Mouse (Mus musculus): ENCODE measurements around the gene Fitm2. TPM values are rescaled to one million over a fixed set of nuclear protein-coding genes. Genes with fewer than 3 reads are reported as not detected.
A peak's percentile ranks its signal among the peaks of the same experiment; 100 is the strongest.

The Fitm2 gene
- polyA plus RNA-seq, 1 experiment from 2014 or later = 7.0 TPM

DNA sequence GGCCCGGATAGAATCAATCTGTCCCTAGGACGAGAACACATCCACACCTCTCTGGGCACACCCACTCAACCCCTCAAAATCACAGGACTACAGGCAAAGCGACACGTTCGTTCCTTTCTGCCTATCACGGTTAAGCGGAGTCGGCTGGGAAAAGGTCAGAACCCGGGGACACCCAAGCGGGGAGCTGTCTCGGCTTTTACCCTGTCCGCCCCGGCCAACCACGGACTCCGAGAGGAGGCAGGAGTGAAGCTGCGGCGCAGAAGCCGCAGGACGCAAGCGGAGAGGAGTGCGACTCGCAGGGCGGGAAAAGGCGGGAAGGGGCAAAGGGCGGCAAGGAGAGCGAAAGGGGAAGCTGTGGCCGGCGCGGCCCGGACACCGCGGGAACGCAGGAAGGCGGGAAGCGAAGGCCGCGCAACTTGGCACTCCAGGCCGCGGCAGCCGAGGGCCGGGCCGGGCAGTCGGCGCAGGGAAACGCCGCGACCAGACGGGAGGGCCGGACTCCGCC is 53.5 kb downstream of the Fitm2 start:
- H3K27ac ChIP-seq = peak overlapping the region; percentile 90
- peak overlapping the region; percentile 84 for H3K4me2 ChIP-seq
- no peaks in the 10 kb centered on the region for H3K27me3 ChIP-seq (replicated peaks)
- peak; percentile 60 for ATAC-seq
- under 1% methylated on average over 45 of the region's 50 CpGs for WGBS (ENCODE audit: insufficient replicate concordance)
- no peaks in the 10 kb centered on the region for H3K9me3 ChIP-seq (replicated peaks)
- peaks cover 22% of the 10 kb centered on the region for H3K36me3 ChIP-seq
- H3K4me1 ChIP-seq = peaks cover 47% of the 10 kb centered on the region
- H3K9ac ChIP-seq = peak overlapping the region; percentile 87
- H3K4me3 ChIP-seq = peak overlapping the region; percentile 86

DNA sequence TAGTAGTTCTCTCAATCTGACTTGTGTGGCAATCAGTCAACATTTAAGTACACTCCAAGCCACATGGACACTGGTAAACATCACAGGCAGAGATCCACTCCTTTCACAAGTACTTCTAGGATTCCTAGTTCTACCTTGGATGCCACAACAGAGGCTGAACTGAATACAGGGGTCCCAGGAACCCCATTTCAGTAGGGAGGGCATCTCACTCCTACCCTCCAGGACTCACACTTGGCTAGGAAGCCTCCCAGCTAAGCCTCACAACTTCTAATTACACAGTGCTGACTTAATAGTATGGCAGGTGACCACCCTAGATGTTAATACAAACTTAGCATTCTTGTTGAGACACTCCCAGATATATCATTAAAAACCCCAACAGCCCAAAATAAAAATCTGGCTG is 54.6 kb downstream of the Fitm2 start:
- Histone ChIP-seq H3K4me2 (peak overlapping the region; percentile 84), H3K27me3 (replicated peaks) (no peaks in the 10 kb centered on the region), H3K9ac (peak overlapping the region; percentile 87), H3K4me1 (peaks cover 42% of the 10 kb centered on the region), H3K9me3 (replicated peaks) (no peaks in the 10 kb centered on the region), H3K4me3 (peak overlapping the region; percentile 86), H3K27ac (no peak overlapping the region), H3K36me3 (peaks cover 23% of the 10 kb centered on the region)
- ATAC-seq = no peak

DNA sequence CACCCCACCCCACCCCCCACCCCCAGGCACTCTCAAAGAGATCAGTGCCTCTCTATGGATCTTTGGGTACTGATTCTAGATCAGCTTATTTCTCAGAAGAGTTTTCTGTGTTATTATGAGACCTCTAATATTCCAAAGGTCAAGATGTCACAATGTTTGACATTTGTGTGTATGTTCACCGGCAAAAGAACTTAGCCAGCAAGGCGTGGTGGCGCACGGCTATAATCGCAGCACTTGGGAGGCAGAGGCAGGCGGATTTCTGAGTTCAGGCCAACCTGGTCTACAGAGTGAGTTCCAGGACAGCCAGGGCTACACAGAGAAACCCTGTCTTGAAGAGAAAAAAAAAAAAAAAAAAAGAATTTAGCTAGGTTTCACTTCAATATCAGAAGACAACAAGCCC is 55.4 kb downstream of the Fitm2 start:
- no peak overlapping the region for H3K27ac ChIP-seq
- H3K4me1 ChIP-seq = peaks cover 42% of the 10 kb centered on the region
- 85% methylated on average over 6 of the region's 6 CpGs for WGBS (ENCODE audit: insufficient replicate concordance)
- no peak for ATAC-seq
- no peak overlapping the region for H3K4me3 ChIP-seq
- no peaks in the 10 kb centered on the region for H3K9me3 ChIP-seq (replicated peaks)
- no peak overlapping the region for H3K9ac ChIP-seq
- no peaks in the 10 kb centered on the region for H3K27me3 ChIP-seq (replicated peaks)
- peaks cover 30% of the 10 kb centered on the region for H3K36me3 ChIP-seq
- H3K4me2 ChIP-seq = no peak overlapping the region; the same call in 1 of the 2 replicates

Other genes starting within 250 kb of the Fitm2 start
- 0.12 and 0.16 TPM in 2 replicates for gene Jph2, start 74.6 kb downstream of the Fitm2 start, polyA plus RNA-seq (2016; fragmentation: Nextera tagmentation; extraction: Ambion mirVana)
- 41.3 and 43.0 TPM in 2 replicates for gene Oser1, start 47.9 kb downstream of the Fitm2 start, polyA plus RNA-seq (2016; fragmentation: Nextera tagmentation; extraction: Ambion mirVana)
- 0.19 and 0.36 TPM in 2 replicates for gene Gdap1l1, start 34.2 kb downstream of the Fitm2 start, polyA plus RNA-seq (2016; fragmentation: Nextera tagmentation; extraction: Ambion mirVana)
- not detected in 2 replicates for gene R3hdml, start 19.7 kb upstream of the Fitm2 start, polyA plus RNA-seq (2016; fragmentation: Nextera tagmentation; extraction: Ambion mirVana)
- gene Hnf4a, start 34.2 kb upstream of the Fitm2 start, polyA plus RNA-seq (2016; fragmentation: Nextera tagmentation; extraction: Ambion mirVana) = 15.1 and 15.4 TPM in 2 replicates
- gene Ttpal, start 129.7 kb upstream of the Fitm2 start, polyA plus RNA-seq (2016; fragmentation: Nextera tagmentation; extraction: Ambion mirVana) = 18.2 and 20.4 TPM in 2 replicates
- 127 and 132 TPM in 2 replicates for gene Serinc3, start 172.5 kb upstream of the Fitm2 start, polyA plus RNA-seq (2016; fragmentation: Nextera tagmentation; extraction: Ambion mirVana)
- gene Pkig, start 185.8 kb upstream of the Fitm2 start, polyA plus RNA-seq (2016; fragmentation: Nextera tagmentation; extraction: Ambion mirVana) = 133 and 134 TPM in 2 replicates

All from liver, embryonic 12.5 days (tissue).